Mouse (Mus musculus): ENCODE measurements around the gene Dand5. TPM values are rescaled to one million over a fixed set of nuclear protein-coding genes. Genes with fewer than 3 reads are reported as not detected.

The Dand5 gene
- total RNA-seq, 2 experiments from 2014 or later = 3.8 to 5.4 TPM

- no peak for ATAC-seq (replicated peaks; ENCODE audit: low FRiP score, poor library complexity, severe bottlenecking)
Measured at GRCm38 (mm10) chr8:84773833-84774232, 48.8 kb downstream of the Dand5 start.

DNA sequence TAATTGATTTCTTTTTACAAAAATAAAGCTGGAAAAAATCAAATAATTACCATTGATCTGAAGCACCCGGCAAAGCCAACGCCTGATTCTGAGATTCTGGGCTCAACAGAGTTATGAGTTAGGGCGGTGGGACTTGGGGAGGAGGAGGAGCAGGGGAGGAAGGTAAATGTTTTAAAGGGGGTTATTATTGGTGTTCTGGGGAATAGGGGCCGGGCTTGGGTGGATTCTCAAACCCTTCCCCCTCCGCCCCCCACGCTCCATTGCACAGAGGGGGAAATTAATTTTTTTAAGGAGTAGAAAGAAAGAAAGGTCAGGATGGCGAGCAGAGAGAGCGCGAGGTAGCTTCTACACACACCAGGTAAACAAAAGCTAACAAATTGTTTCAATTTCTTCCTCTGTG lies 49.3 kb downstream of the Dand5 start:
- no peak for ATAC-seq (replicated peaks; ENCODE audit: low FRiP score, poor library complexity, severe bottlenecking)

- no peak for ATAC-seq (replicated peaks; ENCODE audit: low FRiP score, poor library complexity, severe bottlenecking)
Measured at GRCm38 (mm10) chr8:84772628-84773027, 50.0 kb downstream of the Dand5 start.

- no peak for ATAC-seq (replicated peaks; ENCODE audit: low FRiP score, poor library complexity, severe bottlenecking)
Measured at GRCm38 (mm10) chr8:84771941-84772378, 50.7 kb downstream of the Dand5 start.

DNA sequence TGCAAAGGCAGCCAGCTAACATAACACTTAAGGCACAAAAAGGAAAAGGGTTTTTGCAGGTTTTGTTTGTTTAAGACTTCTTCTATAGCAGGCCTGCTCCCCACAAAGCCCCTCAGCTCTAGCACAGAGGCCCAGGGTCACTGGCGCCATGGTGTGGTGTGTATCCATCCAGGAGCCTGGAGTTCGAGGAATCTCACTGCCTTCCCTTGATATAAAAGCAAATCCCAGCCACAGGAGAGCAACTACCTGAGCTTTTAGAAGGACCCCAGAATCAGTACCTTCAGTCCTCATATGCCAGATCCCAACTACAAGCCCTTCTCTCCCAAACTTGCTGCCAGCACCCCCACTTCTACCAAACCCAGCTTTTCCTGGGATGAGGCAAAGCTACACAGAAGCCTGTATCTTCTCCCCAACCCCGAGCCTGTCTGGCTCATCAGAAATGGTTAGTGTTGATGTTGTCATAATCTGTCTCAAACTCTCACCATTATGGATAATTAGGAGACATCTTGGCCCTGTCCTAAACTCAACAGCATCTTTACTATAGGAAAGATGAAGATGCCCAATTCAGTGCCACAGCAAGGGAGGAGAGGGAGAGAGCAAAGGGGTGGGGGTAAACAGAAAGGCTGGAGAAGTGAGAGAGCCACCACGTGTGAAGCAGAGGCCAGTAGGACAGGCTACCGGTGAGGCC lies 51.5 kb downstream of the Dand5 start:
- no peak for ATAC-seq (replicated peaks; ENCODE audit: low FRiP score, poor library complexity, severe bottlenecking)

- ATAC-seq (replicated peaks; ENCODE audit: low FRiP score, poor library complexity, severe bottlenecking) = no peak
Measured at GRCm38 (mm10) chr8:84770100-84770953, 52.3 kb downstream of the Dand5 start.

DNA sequence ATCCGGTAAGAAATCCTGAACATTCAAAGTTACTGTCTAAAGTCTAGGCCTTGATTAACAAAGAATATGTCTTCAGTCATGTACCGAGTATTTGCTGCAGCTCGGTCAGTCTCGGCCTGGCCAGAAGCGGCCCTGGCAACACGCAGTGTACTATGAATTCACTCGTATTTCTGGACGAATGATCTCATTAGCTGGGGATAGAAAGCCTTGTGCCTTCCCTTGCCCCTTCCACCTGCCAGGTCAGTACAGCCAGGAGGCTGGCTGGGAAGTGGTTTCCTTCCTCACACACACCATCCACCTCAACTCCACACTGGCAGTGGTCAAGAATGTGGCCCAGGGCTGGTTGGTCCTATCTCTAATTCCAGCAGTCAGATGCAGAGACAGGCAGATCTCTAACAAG lies 53.3 kb downstream of the Dand5 start:
- no peak for ATAC-seq (replicated peaks; ENCODE audit: low FRiP score, poor library complexity, severe bottlenecking)

DNA sequence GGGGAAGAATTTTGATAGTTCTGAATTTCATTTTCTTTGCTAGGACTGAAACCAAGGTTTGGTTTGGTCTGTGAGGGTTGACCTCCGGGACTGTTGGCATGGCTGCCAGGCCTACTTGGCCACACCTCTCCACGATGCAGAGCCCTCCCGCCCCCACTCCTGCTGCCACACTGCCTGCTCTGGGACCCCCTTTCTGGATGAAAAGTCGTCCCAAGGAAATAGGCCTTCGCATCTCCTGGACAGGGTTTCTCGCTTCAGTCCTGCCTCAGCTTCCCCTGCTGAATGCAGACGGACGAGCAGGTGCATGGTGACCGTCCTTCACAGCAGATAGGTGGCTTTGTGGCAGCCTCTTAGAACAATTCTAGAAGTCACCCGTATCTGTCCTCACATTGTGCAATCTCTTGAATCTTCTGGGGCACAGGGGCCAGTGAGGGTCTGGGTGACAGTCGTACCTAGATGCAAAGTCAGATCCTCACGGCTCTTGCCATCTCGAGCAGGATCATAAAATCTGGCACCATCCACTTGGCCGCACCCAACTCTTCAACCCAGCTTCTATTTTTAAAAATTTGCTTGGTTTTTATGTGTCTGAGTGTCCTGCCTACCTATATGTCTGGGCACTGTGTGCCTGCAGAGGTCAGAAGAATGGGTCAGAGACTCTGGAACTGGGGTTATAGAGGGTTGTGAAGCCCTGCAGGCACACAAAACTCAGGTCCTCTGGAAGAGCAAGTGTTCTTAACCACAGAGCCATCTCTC lies 54.1 kb downstream of the Dand5 start:
- ATAC-seq (replicated peaks; ENCODE audit: low FRiP score, poor library complexity, severe bottlenecking) = no peak

DNA sequence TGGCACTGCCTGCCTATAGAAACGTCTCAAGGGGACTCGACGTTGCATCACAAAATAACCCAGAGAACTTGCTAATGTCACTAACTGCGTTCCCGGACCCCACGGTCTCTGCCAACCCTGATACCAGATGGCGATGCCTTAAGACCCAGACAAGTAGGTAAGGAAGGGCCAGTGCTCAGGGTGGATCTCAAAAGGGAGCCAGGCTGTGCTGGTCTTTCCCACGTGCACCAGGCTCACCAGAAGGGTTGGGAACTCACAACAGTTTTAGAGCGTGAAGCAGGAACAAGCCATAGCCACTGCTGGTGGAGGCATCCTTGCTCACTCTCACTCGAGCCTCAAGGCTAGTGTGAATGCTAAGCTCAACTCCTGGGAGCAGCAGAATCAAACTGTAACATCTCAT lies 55.4 kb downstream of the Dand5 start:
- ATAC-seq (replicated peaks; ENCODE audit: low FRiP score, poor library complexity, severe bottlenecking) = no peak

DNA sequence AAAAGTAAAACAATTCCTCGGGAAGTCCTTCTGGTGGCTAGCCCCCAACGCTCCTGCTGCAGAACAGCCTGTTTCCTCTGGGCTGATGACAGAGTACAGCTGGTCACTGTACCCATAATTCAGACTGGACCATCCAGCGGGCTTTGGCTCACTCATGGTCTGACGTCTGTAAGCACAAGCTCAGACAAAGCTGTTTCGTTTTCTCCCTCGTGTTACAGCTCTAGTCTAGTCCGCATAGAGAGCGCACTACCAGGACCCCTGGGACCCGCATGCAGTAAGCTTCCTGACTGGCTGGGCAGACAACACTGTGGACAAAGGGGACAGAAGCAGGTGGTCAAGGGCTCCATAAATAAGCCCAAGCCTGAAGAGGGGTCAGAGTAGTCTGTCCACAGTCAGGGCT lies 56.2 kb downstream of the Dand5 start:
- ATAC-seq (replicated peaks; ENCODE audit: low FRiP score, poor library complexity, severe bottlenecking) = no peak

- no peak for ATAC-seq (replicated peaks; ENCODE audit: low FRiP score, poor library complexity, severe bottlenecking)
Measured at GRCm38 (mm10) chr8:84765629-84766028, 57.0 kb downstream of the Dand5 start.

Other genes with a start within 250 kb of the Dand5 start
- 10.9 and 16.2 TPM in 2 replicates for gene Ier2, start 160.0 kb downstream of the Dand5 start, total RNA-seq (2015; ENCODE audit: low replicate concordance)
- gene Ier2, start 160.0 kb downstream of the Dand5 start, total RNA-seq (2017; ENCODE audit: low replicate concordance) = 7.6 and 8.1 TPM in 2 replicates
- 7.9 and 13.4 TPM in 2 replicates for gene Trmt1, start 136.5 kb downstream of the Dand5 start, total RNA-seq (2015; ENCODE audit: low replicate concordance)
- 18.4 and 23.1 TPM in 2 replicates for gene Trmt1, start 136.5 kb downstream of the Dand5 start, total RNA-seq (2017; ENCODE audit: low replicate concordance)
- 24.3 and 25.6 TPM in 2 replicates for gene Nacc1, start 135.0 kb downstream of the Dand5 start, total RNA-seq (2015; ENCODE audit: low replicate concordance)
- gene Nacc1, start 135.0 kb downstream of the Dand5 start, total RNA-seq (2017; ENCODE audit: low replicate concordance) = 11.8 and 16.9 TPM in 2 replicates
- 98.7 and 109 TPM in 2 replicates for gene Lyl1, start 121.4 kb downstream of the Dand5 start, total RNA-seq (2015; ENCODE audit: low replicate concordance)
- gene Lyl1, start 121.4 kb downstream of the Dand5 start, total RNA-seq (2017; ENCODE audit: low replicate concordance) = 54.7 and 70.5 TPM in 2 replicates
- gene G430095P16Rik, start 99.8 kb downstream of the Dand5 start, total RNA-seq (2015; ENCODE audit: low replicate concordance) = 12.2 and 21.6 TPM in 2 replicates
- 1.1 and 13.2 TPM in 2 replicates for gene G430095P16Rik, start 99.8 kb downstream of the Dand5 start, total RNA-seq (2017; ENCODE audit: low replicate concordance)
- gene Nfix, start 22.5 kb downstream of the Dand5 start, total RNA-seq (2015; ENCODE audit: low replicate concordance) = 53.7 and 76.0 TPM in 2 replicates
- 33.6 and 36.8 TPM in 2 replicates for gene Nfix, start 22.5 kb downstream of the Dand5 start, total RNA-seq (2017; ENCODE audit: low replicate concordance)
- 6.7 and 7.6 TPM in 2 replicates for gene Gadd45gip1, start 8.7 kb upstream of the Dand5 start, total RNA-seq (2015; ENCODE audit: low replicate concordance)
- gene Gadd45gip1, start 8.7 kb upstream of the Dand5 start, total RNA-seq (2017; ENCODE audit: low replicate concordance) = 11.3 and 16.4 TPM in 2 replicates
- 273 and 355 TPM in 2 replicates for gene Rad23a, start 17.8 kb upstream of the Dand5 start, total RNA-seq (2015; ENCODE audit: low replicate concordance)
- 296 and 306 TPM in 2 replicates for gene Rad23a, start 17.8 kb upstream of the Dand5 start, total RNA-seq (2017; ENCODE audit: low replicate concordance)
- gene Calr, start 24.1 kb upstream of the Dand5 start, total RNA-seq (2015; ENCODE audit: low replicate concordance) = 261 and 337 TPM in 2 replicates
- 660 and 677 TPM in 2 replicates for gene Calr, start 24.1 kb upstream of the Dand5 start, total RNA-seq (2017; ENCODE audit: low replicate concordance)
- 11.2 and 19.7 TPM in 2 replicates for gene Farsa, start 34.2 kb upstream of the Dand5 start, total RNA-seq (2015; ENCODE audit: low replicate concordance)
- 29.4 and 35.6 TPM in 2 replicates for gene Farsa, start 34.2 kb upstream of the Dand5 start, total RNA-seq (2017; ENCODE audit: low replicate concordance)
- gene Syce2, start 49.3 kb upstream of the Dand5 start, total RNA-seq (2015; ENCODE audit: low replicate concordance) = 65.2 and 133 TPM in 2 replicates
- gene Syce2, start 49.3 kb upstream of the Dand5 start, total RNA-seq (2017; ENCODE audit: low replicate concordance) = 9.2 and 29.9 TPM in 2 replicates
- gene Gcdh, start 71.1 kb upstream of the Dand5 start, total RNA-seq (2015; ENCODE audit: low replicate concordance) = 16.9 and 36.9 TPM in 2 replicates
- 22.8 and 26.2 TPM in 2 replicates for gene Gcdh, start 71.1 kb upstream of the Dand5 start, total RNA-seq (2017; ENCODE audit: low replicate concordance)
- 262 and 325 TPM in 2 replicates for gene Klf1, start 79.1 kb upstream of the Dand5 start, total RNA-seq (2015; ENCODE audit: low replicate concordance)
- 240 and 399 TPM in 2 replicates for gene Klf1, start 79.1 kb upstream of the Dand5 start, total RNA-seq (2017; ENCODE audit: low replicate concordance)
- gene Dnase2a, start 85.7 kb upstream of the Dand5 start, total RNA-seq (2015; ENCODE audit: low replicate concordance) = 32.7 and 33.2 TPM in 2 replicates
- 74.6 and 78.4 TPM in 2 replicates for gene Dnase2a, start 85.7 kb upstream of the Dand5 start, total RNA-seq (2017; ENCODE audit: low replicate concordance)
- gene Mast1, start 114.5 kb upstream of the Dand5 start, total RNA-seq (2015; ENCODE audit: low replicate concordance) = not detected in 2 replicates
- gene Mast1, start 114.5 kb upstream of the Dand5 start, total RNA-seq (2017; ENCODE audit: low replicate concordance) = not detected in 2 replicates
- gene Rtbdn, start 124.2 kb upstream of the Dand5 start, total RNA-seq (2015; ENCODE audit: low replicate concordance) = not detected in 2 replicates
- gene Rtbdn, start 124.2 kb upstream of the Dand5 start, total RNA-seq (2017; ENCODE audit: low replicate concordance) = not detected in 2 replicates
- not detected in 2 replicates for gene Gm49661, start 146.6 kb upstream of the Dand5 start, total RNA-seq (2015; ENCODE audit: low replicate concordance)
- not detected in 2 replicates for gene Gm49661, start 146.6 kb upstream of the Dand5 start, total RNA-seq (2017; ENCODE audit: low replicate concordance)
- gene Prdx2, start 146.8 kb upstream of the Dand5 start, total RNA-seq (2015; ENCODE audit: low replicate concordance) = 2,168 and 2,598 TPM in 2 replicates
- gene Prdx2, start 146.8 kb upstream of the Dand5 start, total RNA-seq (2017; ENCODE audit: low replicate concordance) = 2,812 and 2,913 TPM in 2 replicates
- 82.6 and 141 TPM in 2 replicates for gene Rnaseh2a, start 146.9 kb upstream of the Dand5 start, total RNA-seq (2015; ENCODE audit: low replicate concordance)
- gene Rnaseh2a, start 146.9 kb upstream of the Dand5 start, total RNA-seq (2017; ENCODE audit: low replicate concordance) = 63.3 and 93.8 TPM in 2 replicates
- gene Junb, start 155.9 kb upstream of the Dand5 start, total RNA-seq (2015; ENCODE audit: low replicate concordance) = 8.0 and 12.3 TPM in 2 replicates
- 10.4 and 15.1 TPM in 2 replicates for gene Junb, start 155.9 kb upstream of the Dand5 start, total RNA-seq (2017; ENCODE audit: low replicate concordance)
- 0.42 and 0.72 TPM in 2 replicates for gene Hook2, start 167.8 kb upstream of the Dand5 start, total RNA-seq (2015; ENCODE audit: low replicate concordance)
- 2.6 and 4.6 TPM in 2 replicates for gene Hook2, start 167.8 kb upstream of the Dand5 start, total RNA-seq (2017; ENCODE audit: low replicate concordance)
- not detected in 2 replicates for gene Best2, start 191.7 kb upstream of the Dand5 start, total RNA-seq (2015; ENCODE audit: low replicate concordance)
- gene Best2, start 191.7 kb upstream of the Dand5 start, total RNA-seq (2017; ENCODE audit: low replicate concordance) = not detected in 2 replicates
- 42.8 and 69.2 TPM in 2 replicates for gene Asna1, start 202.5 kb upstream of the Dand5 start, total RNA-seq (2015; ENCODE audit: low replicate concordance)
- 19.0 and 29.3 TPM in 2 replicates for gene Asna1, start 202.5 kb upstream of the Dand5 start, total RNA-seq (2017; ENCODE audit: low replicate concordance)
- gene Trir, start 204.0 kb upstream of the Dand5 start, total RNA-seq (2015; ENCODE audit: low replicate concordance) = 143 and 183 TPM in 2 replicates
- gene Trir, start 204.0 kb upstream of the Dand5 start, total RNA-seq (2017; ENCODE audit: low replicate concordance) = 140 and 476 TPM in 2 replicates
- 24.9 and 35.6 TPM in 2 replicates for gene Tnpo2, start 214.1 kb upstream of the Dand5 start, total RNA-seq (2015; ENCODE audit: low replicate concordance)
- 31.8 and 40.2 TPM in 2 replicates for gene Tnpo2, start 214.1 kb upstream of the Dand5 start, total RNA-seq (2017; ENCODE audit: low replicate concordance)
- 4.3 and 10.5 TPM in 2 replicates for gene Fbxw9, start 237.2 kb upstream of the Dand5 start, total RNA-seq (2015; ENCODE audit: low replicate concordance)
- 1.4 and 2.8 TPM in 2 replicates for gene Fbxw9, start 237.2 kb upstream of the Dand5 start, total RNA-seq (2017; ENCODE audit: low replicate concordance)
- not detected in 2 replicates for gene Gm5741, start 245.2 kb upstream of the Dand5 start, total RNA-seq (2015; ENCODE audit: low replicate concordance)
- gene Gm5741, start 245.2 kb upstream of the Dand5 start, total RNA-seq (2017; ENCODE audit: low replicate concordance) = not detected in 2 replicates
- gene Dhps, start 248.9 kb upstream of the Dand5 start, total RNA-seq (2015; ENCODE audit: low replicate concordance) = 13.4 and 15.9 TPM in 2 replicates
- 3.5 and 4.7 TPM in 2 replicates for gene Dhps, start 248.9 kb upstream of the Dand5 start, total RNA-seq (2017; ENCODE audit: low replicate concordance)